Mouse (Mus musculus) lung, adult 2 months (tissue): Measurements from ENCODE around the gene Rbm7.
"Not testable (repeated sequence)": the region's sequence is repeated elsewhere in the genome, so short reads cannot be mapped to it uniquely, and the experiment has no call there.

Source experiments
- CTCF ChIP-seq: fragments of 200-500 bp; IDR thresholded peaks from 2 replicates; pipeline ENCODE4 v1.5.1; 2011; ENCODE audit warnings: mild to moderate bottlenecking, low read length, control low read depth; ENCODE audit not compliant: insufficient read depth
- POLR2A ChIP-seq: fragments of 200-500 bp; IDR thresholded peaks from 2 replicates; pipeline ENCODE4 v1.6.1; 2011; ENCODE audit warnings: low read depth, mild to moderate bottlenecking, control low read depth, low read length, borderline replicate concordance; ENCODE audit errors: extremely low read depth

DNA sequence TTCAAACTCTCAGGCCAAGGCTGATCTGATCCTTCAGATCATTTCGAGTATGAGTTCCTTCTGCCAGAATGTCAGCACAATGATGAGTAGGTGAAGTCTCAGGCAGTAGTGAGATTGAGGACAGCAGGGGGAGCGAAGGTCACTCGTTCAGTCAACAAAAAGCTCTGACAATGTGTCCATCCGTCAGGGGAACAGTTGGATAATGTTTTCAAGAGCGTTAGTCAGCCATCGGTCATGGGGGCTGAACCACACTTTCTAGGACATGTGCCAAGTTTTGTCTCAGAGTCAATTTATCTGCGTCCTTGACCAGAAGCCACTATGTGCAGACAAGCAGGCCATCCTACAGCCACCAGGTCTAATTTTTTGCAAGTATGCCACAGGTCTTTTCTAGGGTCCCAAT is 25.3 kb upstream of the Rbm7 start:
- not testable (repeated sequence) for TF ChIP-seq CTCF, POLR2A
